In genomic region chr6:6863160-6863870, GRCm38 (mm10) we compare ENCODE assay signal across 8 mouse cellular contexts. TPM values are rescaled to one million over a fixed set of nuclear protein-coding genes. Genes with fewer than 3 reads are reported as not detected.
DNase-seq lines count a peak whose midpoint lies in the region; ATAC-seq lines count a peak whose summit lies in the region.

Gene Dlx6 (plus strand): TSS chr6:6863334.

- no peaks in the 10 kb centered on the region for H3K36me3 ChIP-seq in intestine, embryonic 16.5 days (ENCODE audit: control insufficient read depth, insufficient read depth, low read length)
- H3K36me3 ChIP-seq in midbrain, embryonic 14.5 days (ENCODE audit: control insufficient read depth, insufficient read depth, low read length), result no peaks in the 10 kb centered on the region

- H3K4me2 ChIP-seq in intestine, embryonic 16.5 days (ENCODE audit: low read depth, low read length), result peak within 1 kb of the TSS; percentile 85
- peak within 1 kb of the TSS; percentile 58 for H3K4me2 ChIP-seq in midbrain, embryonic 14.5 days (ENCODE audit: low read length)

- no peak for DNase-seq in frontal cortex, adult 2 months (ENCODE audit: extremely low spot score in 1 of 2, low spot score in 1 of 2)
- no peak for DNase-seq in frontal cortex, postnatal 36 days (ENCODE audit: low spot score in 2 of 2)
- DNase-seq in thymus, postnatal 0 days (ENCODE audit: low spot score), result peak; percentile 6
- DNase-seq in thymus, adult 18-20 months, result no peak
- DNase-seq in midbrain, embryonic 14.5 days, result peak; percentile 74
- no peak for DNase-seq in spleen, postnatal 14 days (ENCODE audit: low spot score in 2 of 2)
- no peak for DNase-seq in adrenal gland, adult 8-10 months

- no peaks in the 10 kb centered on the region for H3K9me3 ChIP-seq in intestine, embryonic 16.5 days (ENCODE audit: control insufficient read depth, low read length)
- H3K9me3 ChIP-seq in midbrain, embryonic 14.5 days (ENCODE audit: control insufficient read depth, low read length), result no peaks in the 10 kb centered on the region

- H3K4me3 ChIP-seq in intestine, embryonic 16.5 days (ENCODE audit: low read length), result peak within 1 kb of the TSS; percentile 45
- H3K4me3 ChIP-seq in midbrain, embryonic 14.5 days (replicated peaks; ENCODE audit: low read depth, low read length), result peak within 1 kb of the TSS; percentile 35

- H3K4me1 ChIP-seq in intestine, embryonic 16.5 days (ENCODE audit: control insufficient read depth, insufficient read depth, low read length), result peaks cover 24% of the 10 kb centered on the region
- H3K4me1 ChIP-seq in midbrain, embryonic 14.5 days (ENCODE audit: control insufficient read depth, insufficient read depth, low read length), result peaks cover 6% of the 10 kb centered on the region; the same call in 1 of the 2 replicates

- no peak within 1 kb of the TSS for H3K9ac ChIP-seq in intestine, embryonic 16.5 days (ENCODE audit: low read depth, low read length)
- 0 out of 2 replicates have a peak within 1 kb of the TSS, but pooled peaks have one; percentile 29 for H3K9ac ChIP-seq in midbrain, embryonic 14.5 days (replicated peaks; ENCODE audit: low read length)

- ATAC-seq in intestine, embryonic 16.5 days, result peak; percentile 68
- peak; percentile 60 for ATAC-seq in midbrain, embryonic 14.5 days (ENCODE audit: low FRiP score, low TSS enrichment)

- H3K27ac ChIP-seq in intestine, embryonic 16.5 days (ENCODE audit: low read length), result no peak within 1 kb of the TSS
- H3K27ac ChIP-seq in midbrain, embryonic 14.5 days (replicated peaks; ENCODE audit: low read depth, low read length), result peak within 1 kb of the TSS; percentile 56; the same call in 1 of the 2 replicates

- WGBS in intestine, embryonic 16.5 days, result under 1% methylated on average over 44 of the region's 52 CpGs
- WGBS in midbrain, embryonic 14.5 days, result 1% methylated on average over 40 of the region's 52 CpGs

- H3K27me3 ChIP-seq in intestine, embryonic 16.5 days (replicated peaks; ENCODE audit: control insufficient read depth, insufficient read depth, low read length), result peaks cover 78% of the 10 kb centered on the region
- peaks cover 88% of the 10 kb centered on the region for H3K27me3 ChIP-seq in midbrain, embryonic 14.5 days (ENCODE audit: control insufficient read depth, insufficient read depth, low read length)

RNA-seq across cellular contexts. Expression of gene Dlx6, which starts in this region (rescaled TPM):
- polyA plus RNA-seq in frontal cortex, adult 2 months (2012; rRNA removed), result 27.4 and 35.5 TPM in 2 replicates
- polyA plus RNA-seq in thymus, postnatal 0 days (2015; fragmentation: Nextera tagmentation; extraction: Ambion mirVana), result not detected in 2 replicates
- not detected in 2 replicates for polyA plus RNA-seq in intestine, embryonic 16.5 days (2015; fragmentation: Nextera tagmentation; extraction: Ambion mirVana)
- not detected in 2 replicates for polyA plus RNA-seq in midbrain, embryonic 14.5 days (2014; fragmentation: Nextera tagmentation; extraction: Ambion mirVana)
- under 1 TPM in 1 of 4 experiments, not detected in 3; 0.67 TPM for total RNA-seq in adrenal gland, adult 8-10 months (2022)

Comparison
In these comparisons a context has a peak if more than half of its experiments do, and no peak if none do; other contexts are left out.
1. RNA of gene Dlx6 (polyA plus RNA-seq): 27.4 to 35.5 TPM in frontal cortex, adult 2 months; not detected in intestine, embryonic 16.5 days, not detected in midbrain, embryonic 14.5 days and not detected in thymus, postnatal 0 days; every median in the first group is over 10 times any median in the second.
2. Peak in DNase-seq in thymus, postnatal 0 days; RNA of the gene not detected or under 1 TPM.
3. Peak in ATAC-seq, H3K4me3 ChIP-seq and H3K4me2 ChIP-seq in intestine, embryonic 16.5 days; RNA of the gene not detected or under 1 TPM.
4. Peak in DNase-seq, ATAC-seq, H3K4me3 ChIP-seq, H3K27ac ChIP-seq, H3K9ac ChIP-seq and H3K4me2 ChIP-seq in midbrain, embryonic 14.5 days; RNA of the gene not detected or under 1 TPM.